15 mouse cellular contexts compared by ENCODE assay signal in genomic region chr4:9012787-9013186, GRCm38 (mm10).
DNase-seq lines count a peak whose midpoint lies in the region; ATAC-seq and TF ChIP-seq lines count a peak whose summit lies in the region.
"Had no signal": no experiment of that assay in that cellular context is flagged by ENCODE, and none has a peak within 500 bp of the region (broad histone marks: within the 10 kb centered on the region; RNA-seq: fewer than 3 reads in every experiment).

No protein-coding gene starts in this region.

- no peak overlapping the region for H3K4me3 ChIP-seq in hindbrain, postnatal 0 days (ENCODE audit: low read length)
- H3K4me3 ChIP-seq: liver, embryonic 13.5 days had no signal

- peak; percentile 6; the same call in 1 of the 2 replicates for TF ChIP-seq CTCF in hindbrain, postnatal 0 days (IDR thresholded peaks at IDR 0.05; ENCODE audit: low read depth)

- WGBS in hindbrain, postnatal 0 days = 37% methylated on average over 9 of the region's 9 CpGs

- peak; percentile 20 for DNase-seq in adrenal gland, postnatal 25 days
- DNase-seq in adrenal gland, adult 18-20 months (ENCODE audit: low spot score in 2 of 2) = no peak
- DNase-seq in kidney, postnatal 10 days = peak; percentile 24
- DNase-seq in kidney, adult 9 months = no peak
- peak; percentile 40 to 46 for DNase-seq in right cerebral cortex, postnatal 10 days (ENCODE audit: low spot score in 2 of 2)
- DNase-seq in right cerebral cortex, adult 18-20 months = no peak
- peak; percentile 80 for DNase-seq in hindbrain, postnatal 0 days (ENCODE audit: low spot score)
- no peak for DNase-seq in thymus, postnatal 10 days (ENCODE audit: low spot score in 2 of 2)
- DNase-seq: heart, adult 18-20 months; heart, postnatal 14 days; kidney, adult 11 months; liver, embryonic 13.5 days; lung, postnatal 10 days; midbrain, embryonic 14.5 days had no signal

- H3K4me2 ChIP-seq in hindbrain, postnatal 0 days (ENCODE audit: low read depth, low read length) = no peak overlapping the region
- H3K4me2 ChIP-seq: liver, embryonic 13.5 days had no signal

- H3K36me3 ChIP-seq in hindbrain, postnatal 0 days (ENCODE audit: insufficient read depth, low read length) = no peaks in the 10 kb centered on the region
- H3K36me3 ChIP-seq: liver, embryonic 13.5 days had no signal

- peak; percentile 77 for ATAC-seq in hindbrain, postnatal 0 days

- H3K27ac ChIP-seq in hindbrain, postnatal 0 days = peak overlapping the region; percentile 68; the same call in 1 of the 2 replicates
- H3K27ac ChIP-seq: liver, embryonic 13.5 days had no signal

- no peaks in the 10 kb centered on the region for H3K27me3 ChIP-seq in hindbrain, postnatal 0 days (ENCODE audit: insufficient read depth, low read length)
- H3K27me3 ChIP-seq: CH12.LX; liver, embryonic 13.5 days had no signal

- no peak overlapping the region for H3K9ac ChIP-seq in hindbrain, postnatal 0 days (replicated peaks; ENCODE audit: low read length)
- H3K9ac ChIP-seq: liver, embryonic 13.5 days had no signal

- H3K4me1 ChIP-seq in hindbrain, postnatal 0 days (ENCODE audit: insufficient read depth, low read length) = peaks cover 27% of the 10 kb centered on the region
- H3K4me1 ChIP-seq: liver, embryonic 13.5 days had no signal

- no peaks in the 10 kb centered on the region for H3K9me3 ChIP-seq in hindbrain, postnatal 0 days (ENCODE audit: low read length)
- H3K9me3 ChIP-seq: liver, embryonic 13.5 days had no signal

Comparison
In these comparisons a context has a peak if more than half of its experiments do, and no peak if none do; other contexts are left out.
1. DNase-seq: peak in adrenal gland, postnatal 25 days (single experiment), kidney, postnatal 10 days (single experiment), right cerebral cortex, postnatal 10 days (2 of 2) and hindbrain, postnatal 0 days (single experiment); none in adrenal gland, adult 18-20 months (0 of 2), kidney, adult 9 months (single experiment), right cerebral cortex, adult 18-20 months (single experiment) and thymus, postnatal 10 days (0 of 2).